Mouse (Mus musculus) CH12.LX (cell line): ENCODE results near the gene St7l. TPM values are rescaled to one million over a fixed set of nuclear protein-coding genes. Genes with fewer than 3 reads are reported as not detected.

Experiments
- DNase-seq: peaks from one replicate; pipeline ENCODE4 v3.0.0-alpha.2; 2013; ENCODE audit errors: extremely low read depth
- H3K27ac ChIP-seq: 2 replicates; pipeline ENCODE4 v1.5.1; 2012; ENCODE audit warnings: low read depth, mild to moderate bottlenecking, control low read depth, moderate library complexity; ENCODE audit not compliant: insufficient read depth
- H3K27me3 ChIP-seq: replicated peaks from 2 replicates; pipeline ENCODE3; 2012; ENCODE audit warnings: inconsistent platforms
- H3K36me3 ChIP-seq, 2 experiments: replicated peaks in 1 of 2; 2 replicates each; pipeline versions ENCODE3 to v1.6.1; 2012; ENCODE audit warnings: inconsistent platforms in 1 of 2, low read length in 1 of 2, mild to moderate bottlenecking in 1 of 2, mixed read lengths in 1 of 2, moderate library complexity in 1 of 2; ENCODE audit not compliant: control insufficient read depth in 1 of 2, insufficient read depth in 1 of 2
- H3K4me1 ChIP-seq, 2 experiments: 2 replicates each; pipeline ENCODE4 v1.6.1; 2012; ENCODE audit warnings: inconsistent platforms in 1 of 2, moderate library complexity in 1 of 2; ENCODE audit not compliant: insufficient read depth in 2 of 2, control insufficient read depth in 1 of 2
- H3K4me2 ChIP-seq: 2 replicates; pipeline ENCODE4 v1.6.1; 2012; ENCODE audit warnings: low read depth, mild to moderate bottlenecking, control low read depth; ENCODE audit not compliant: poor library complexity, insufficient read depth, severe bottlenecking
- H3K4me3 ChIP-seq, 3 experiments: fragments of 150-350 bp in 1 of 3; sonication (generic) in 1 of 3; replicated peaks in 1 of 3; 2 replicates each; pipeline versions ENCODE3 to v1.5.1; 2011 to 2012; ENCODE audit warnings: low read depth in 2 of 3, low read length in 2 of 3, mild to moderate bottlenecking in 2 of 3, moderate library complexity in 2 of 3, control low read depth in 1 of 3, improper control_type of control experiment in 1 of 3, inconsistent platforms in 1 of 3, mixed read lengths in 1 of 3; ENCODE audit not compliant: poor library complexity in 1 of 3
- H3K79me2 ChIP-seq: replicated peaks from 2 replicates; pipeline ENCODE4 v1.6.1; 2012; ENCODE audit warnings: mild to moderate bottlenecking, moderate library complexity; ENCODE audit not compliant: control insufficient read depth, poor library complexity, insufficient read depth, severe bottlenecking; ENCODE audit errors: extremely low read depth
- H3K9ac ChIP-seq: 2 replicates; pipeline ENCODE4 v1.6.1; 2012; ENCODE audit warnings: low read depth, mild to moderate bottlenecking, control low read depth, moderate library complexity; ENCODE audit not compliant: insufficient read depth
- H3K9me3 ChIP-seq: replicated peaks from 2 replicates; pipeline ENCODE3; 2012; ENCODE audit warnings: low read length, inconsistent platforms, mixed read lengths
- ELF1 ChIP-seq: IDR thresholded peaks from 2 replicates; pipeline ENCODE4 v1.6.1; 2014; ENCODE audit warnings: low read depth, mild to moderate bottlenecking, inconsistent platforms, low read length, improper control_type of control experiment
- EP300 ChIP-seq: IDR thresholded peaks from 2 replicates; pipeline ENCODE4 v1.6.1; 2011; ENCODE audit warnings: low read length, improper control_type of control experiment
- ETS1 ChIP-seq: conservative IDR thresholded peaks from 2 replicates; pipeline ENCODE4 v1.6.1; 2012; ENCODE audit warnings: low read depth, mild to moderate bottlenecking, inconsistent platforms, low read length, improper control_type of control experiment, moderate library complexity
- GABPA ChIP-seq: IDR thresholded peaks from 2 replicates; pipeline ENCODE4 v1.6.1; 2012; ENCODE audit warnings: low read depth, low read length, improper control_type of control experiment, inconsistent platforms; ENCODE audit not compliant: insufficient replicate concordance
- HCFC1 ChIP-seq: IDR thresholded peaks from 2 replicates; pipeline ENCODE4 v1.6.1; 2012; ENCODE audit warnings: low read depth, mild to moderate bottlenecking, inconsistent platforms, low read length, improper control_type of control experiment
- JUN ChIP-seq: IDR thresholded peaks from 2 replicates; pipeline ENCODE4 v1.6.1; 2011; ENCODE audit warnings: low read depth, mild to moderate bottlenecking, low read length, improper control_type of control experiment, moderate library complexity; ENCODE audit not compliant: insufficient read depth
- JUND ChIP-seq: conservative IDR thresholded peaks from 2 replicates; pipeline ENCODE4 v1.6.1; 2011; ENCODE audit warnings: low read depth, low read length, improper control_type of control experiment
- MAFK ChIP-seq: IDR thresholded peaks from 2 replicates; pipeline ENCODE4 v1.6.1; 2011; ENCODE audit warnings: low read length, improper control_type of control experiment; ENCODE audit not compliant: insufficient replicate concordance
- MAZ ChIP-seq: IDR thresholded peaks from 2 replicates; pipeline ENCODE4 v1.6.1; 2012; ENCODE audit warnings: low read depth, mild to moderate bottlenecking, inconsistent platforms, low read length, improper control_type of control experiment, moderate library complexity
- MEF2A ChIP-seq: IDR thresholded peaks from 2 replicates; pipeline ENCODE4 v1.6.1; 2014; ENCODE audit warnings: low read depth, mild to moderate bottlenecking, inconsistent platforms, low read length, improper control_type of control experiment, borderline replicate concordance
- NELFE ChIP-seq: IDR thresholded peaks from 2 replicates; pipeline ENCODE4 v1.6.1; 2011; ENCODE audit warnings: low read depth, low read length, improper control_type of control experiment
- POLR2A ChIP-seq: IDR thresholded peaks from 2 replicates; pipeline ENCODE4 v1.6.1; 2011; ENCODE audit warnings: low read depth, mild to moderate bottlenecking, improper control_type of control experiment, low read length
- RAD21 ChIP-seq: IDR thresholded peaks from 2 replicates; pipeline ENCODE4 v1.6.1; 2011; ENCODE audit warnings: low read depth, mild to moderate bottlenecking, low read length, improper control_type of control experiment, moderate library complexity
- SMC3 ChIP-seq: IDR thresholded peaks from 2 replicates; pipeline ENCODE4 v1.6.1; 2011; ENCODE audit warnings: low read depth, low read length, improper control_type of control experiment
- TCF12 ChIP-seq: IDR thresholded peaks from 2 replicates; pipeline ENCODE4 v1.6.1; 2014; ENCODE audit warnings: low read depth, mild to moderate bottlenecking, inconsistent platforms, low read length, improper control_type of control experiment
- UBTF ChIP-seq: IDR thresholded peaks from 2 replicates; pipeline ENCODE4 v1.6.1; 2012; ENCODE audit warnings: low read depth, mild to moderate bottlenecking, inconsistent platforms, low read length, improper control_type of control experiment, moderate library complexity
- USF1 ChIP-seq: IDR thresholded peaks from 2 replicates; pipeline ENCODE4 v1.6.1; 2014; ENCODE audit warnings: low read depth, mild to moderate bottlenecking, inconsistent platforms, low read length, improper control_type of control experiment
- dilution Hi-C: fragments of 300-500 bp; cut with MboI; formaldehyde crosslinking; loops from 2 replicates; pipeline ENCODE4 v1.14.3; 2020; ENCODE audit warnings: low sequenced_read_pairs; ENCODE audit not compliant: extremely low pct_unique_long_range_greater_than_20kb, extremely low pct_ligation_motif_present
- in situ Hi-C: fragments of 300-500 bp; cut with MboI; formaldehyde crosslinking; loops from 3 replicates; pipeline ENCODE4 v1.14.3; 2019; ENCODE audit warnings: low sequenced_read_pairs, low pct_ligation_motif_present, low pct_unique_long_range_greater_than_20kb, mixed read lengths
- polyA plus RNA-seq: library from polyadenylated mRNA; unstranded; fragments of >175 nt; gene quantifications from 2 replicates; pipeline ENCODE4 v1.2.1, GENCODE M21; 2012; ENCODE audit warnings: low read depth; ENCODE audit not compliant: insufficient read length
- total RNA-seq, 2 experiments: library from RNA; depleted of rRNA; stranded (reverse); fragments of 300-350 nt in 1 of 2; fragments of >200 nt in 1 of 2; gene quantifications; 2 replicates each; pipeline ENCODE4 v1.2.3; 2012 to 2014

Gene St7l
- total and polyA plus RNA-seq, 3 experiments: 8.1 to 14.1 (median 10.4) TPM

- H3K9ac ChIP-seq: no peak overlapping the region
- no peak for DNase-seq
- in situ Hi-C loops: no loop called here
- no peaks in the 10 kb centered on the region for H3K9me3 ChIP-seq
- H3K4me3 ChIP-seq: no peak overlapping the region
- no peak overlapping the region for H3K4me2 ChIP-seq
- no peaks in the 10 kb centered on the region for H3K27me3 ChIP-seq
- dilution Hi-C loops: no loop called here
- TF ChIP-seq EP300 (no peak), NELFE (no peak)
- peaks cover 0 to 11% of the 10 kb centered on the region in 2 experiments; a peak in 2 of 4 replicates for H3K4me1 ChIP-seq
- no peaks in the 10 kb centered on the region for H3K79me2 ChIP-seq
- H3K36me3 ChIP-seq: peaks cover 6 to 23% of the 10 kb centered on the region in 2 experiments
- H3K27ac ChIP-seq: no peak overlapping the region
These were observed 74.5 kb downstream of the St7l start for GRCm38 (mm10) chr3:104938327-104938726.

- Histone ChIP-seq H3K4me3 (no peak overlapping the region), H3K4me1 (peaks cover 0 to 11% of the 10 kb centered on the region in 2 experiments; a peak in 2 of 4 replicates), H3K36me3 (peaks cover 6 to 24% of the 10 kb centered on the region in 2 experiments), H3K27me3 (no peaks in the 10 kb centered on the region), H3K4me2 (no peak overlapping the region), H3K27ac (no peak overlapping the region), H3K9ac (no peak overlapping the region), H3K9me3 (no peaks in the 10 kb centered on the region), H3K79me2 (no peaks in the 10 kb centered on the region)
- in situ Hi-C loops: no loop called here
- DNase-seq: no peak
- dilution Hi-C loops: no loop called here
- TF ChIP-seq HCFC1 (no peak), SMC3 (no peak), MEF2A (no peak), ELF1 (no peak), JUN (no peak), TCF12 (no peak), RAD21 (no peak), POLR2A (no peak), JUND (no peak), MAZ (no peak), ETS1 (no peak), GABPA (no peak), MAFK (no peak), USF1 (no peak), UBTF (no peak)
These were observed 76.9 kb downstream of the St7l start for GRCm38 (mm10) chr3:104940691-104941090.
